In genomic region chr16:85435427-85435826, GRCm38 (mm10) we compare ENCODE assay signal across 9 mouse cellular contexts.
DNase-seq lines count a peak whose midpoint lies in the region; ATAC-seq and TF ChIP-seq lines count a peak whose summit lies in the region.
"Had no signal": no experiment of that assay in that cellular context is flagged by ENCODE, and none has a peak within 500 bp of the region (broad histone marks: within the 10 kb centered on the region; RNA-seq: fewer than 3 reads in every experiment).

No protein-coding gene starts in this region.

- H3K4me3 ChIP-seq in liver, postnatal 0 days (ENCODE audit: low read depth, low read length): no peak overlapping the region
- H3K4me3 ChIP-seq in hindbrain, embryonic 16.5 days (ENCODE audit: low read length): no peak overlapping the region
- H3K4me3 ChIP-seq: embryonic facial prominence, embryonic 13.5 days had no signal

- DNase-seq in embryo, embryonic 10.5 days (ENCODE audit: low spot score): peak; percentile 30
- no peak for DNase-seq in embryo, embryonic 9.5 days (ENCODE audit: extremely low spot score)
- DNase-seq in ovary, postnatal 14 days (ENCODE audit: low spot score): peak; percentile 13
- DNase-seq in ovary, postnatal 10 days (ENCODE audit: low spot score): no peak
- DNase-seq in cerebellum, postnatal 36 days: peak; percentile 12 to 39
- peak; percentile 16 for DNase-seq in liver, postnatal 0 days

- H3K27me3 ChIP-seq in liver, postnatal 0 days (ENCODE audit: insufficient read depth, low read length): no peaks in the 10 kb centered on the region
- no peaks in the 10 kb centered on the region for H3K27me3 ChIP-seq in hindbrain, embryonic 16.5 days (replicated peaks; ENCODE audit: control insufficient read depth, insufficient read depth, low read length)
- H3K27me3 ChIP-seq: embryonic facial prominence, embryonic 13.5 days had no signal

- H3K4me1 ChIP-seq in liver, postnatal 0 days (ENCODE audit: insufficient read depth): no peaks in the 10 kb centered on the region
- no peaks in the 10 kb centered on the region for H3K4me1 ChIP-seq in hindbrain, embryonic 16.5 days (ENCODE audit: control insufficient read depth, insufficient read depth, low read depth, low read length)
- H3K4me1 ChIP-seq: embryonic facial prominence, embryonic 13.5 days had no signal

- TF ChIP-seq EP300 in liver, postnatal 0 days (IDR thresholded peaks at IDR 0.05; ENCODE audit: low read depth): no peak

- WGBS in liver, postnatal 0 days (ENCODE audit: insufficient replicate concordance): 61% methylated on average over 2 of the region's 2 CpGs
- WGBS in hindbrain, embryonic 16.5 days: 73% methylated on average over 2 of the region's 2 CpGs

- TF ChIP-seq CTCF in liver, postnatal 0 days (IDR thresholded peaks at IDR 0.05; ENCODE audit: low read depth): peak; percentile 31

- no peaks in the 10 kb centered on the region for H3K36me3 ChIP-seq in liver, postnatal 0 days (replicated peaks; ENCODE audit: insufficient read depth, low read length)
- H3K36me3 ChIP-seq in hindbrain, embryonic 16.5 days (ENCODE audit: control insufficient read depth, insufficient read depth, low read length): no peaks in the 10 kb centered on the region
- H3K36me3 ChIP-seq: embryonic facial prominence, embryonic 13.5 days had no signal

- H3K9me3 ChIP-seq in liver, postnatal 0 days (ENCODE audit: low read length): no peaks in the 10 kb centered on the region; the same call in 1 of the 2 replicates
- no peaks in the 10 kb centered on the region for H3K9me3 ChIP-seq in hindbrain, embryonic 16.5 days (ENCODE audit: control insufficient read depth, low read length)
- H3K9me3 ChIP-seq: embryonic facial prominence, embryonic 13.5 days had no signal

- no peak overlapping the region for H3K27ac ChIP-seq in liver, postnatal 0 days (ENCODE audit: low read depth)
- H3K27ac ChIP-seq in hindbrain, embryonic 16.5 days (ENCODE audit: low read depth, low read length): no peak overlapping the region
- H3K27ac ChIP-seq: embryonic facial prominence, embryonic 13.5 days had no signal

- H3K9ac ChIP-seq in liver, postnatal 0 days (replicated peaks): no peak overlapping the region
- no peak overlapping the region for H3K9ac ChIP-seq in hindbrain, embryonic 16.5 days (ENCODE audit: low read depth, low read length)
- H3K9ac ChIP-seq: embryonic facial prominence, embryonic 13.5 days had no signal

- H3K4me2 ChIP-seq in liver, postnatal 0 days (ENCODE audit: low read depth, low read length): no peak overlapping the region
- no peak overlapping the region for H3K4me2 ChIP-seq in hindbrain, embryonic 16.5 days (ENCODE audit: low read length)
- H3K4me2 ChIP-seq: embryonic facial prominence, embryonic 13.5 days had no signal

- ATAC-seq in liver, postnatal 0 days: no peak
- no peak for ATAC-seq in CD4-positive, CD25-positive, alpha-beta regulatory T cell, adult 4 months
- no peak for ATAC-seq in hindbrain, embryonic 16.5 days

Comparison
In these comparisons a context has a peak if more than half of its experiments do, and no peak if none do; other contexts are left out.
1. DNase-seq: peak in embryo, embryonic 10.5 days (single experiment), ovary, postnatal 14 days (single experiment), cerebellum, postnatal 36 days (2 of 2) and liver, postnatal 0 days (single experiment); none in embryo, embryonic 9.5 days (single experiment) and ovary, postnatal 10 days (single experiment).